Mouse (Mus musculus) megakaryocyte, adult 5-6 weeks (primary cell): ENCODE data around the gene Tcp10a. TPM values are rescaled to one million over a fixed set of nuclear protein-coding genes. Genes with fewer than 3 reads are reported as not detected.
"Not testable (repeated sequence)": the region's sequence is repeated elsewhere in the genome, so short reads cannot be mapped to it uniquely, and the experiment has no call there.

Experiments used
- ATAC-seq: 2 replicates; pipeline ENCODE4 v1.8.0; 2016; ENCODE audit warnings: mild to moderate bottlenecking, inconsistent platforms; ENCODE audit not compliant: poor library complexity, severe bottlenecking
- total RNA-seq, 2 experiments: library from RNA; stranded (forward) in 1 of 2; stranded (reverse) in 1 of 2; fragments of 153-499, 151-499 nt in 1 of 2; fragments of 221-1000, 200-1000 nt in 1 of 2; gene quantifications; 2 replicates each; pipeline versions ENCODE4 v1.2.3 to v1.2.4; 2015 to 2017

Gene Tcp10a
- total RNA-seq (2015) (not detected in 2 replicates), total RNA-seq (2017) (not detected in 2 replicates)

- ATAC-seq, result not testable (repeated sequence)
These were observed at the start of gene Tcp10a for GRCm38 (mm10) chr17:7324346-7324745. TSS of gene Tcp10a (plus strand) at chr17:7324646.

GRCm38 (mm10) chr17:7278702-7279242 lies 45.7 kb upstream of the Tcp10a start:
- ATAC-seq, result no peak

- no peak for ATAC-seq
These were observed 45.2 kb upstream of the Tcp10a start for GRCm38 (mm10) chr17:7279251-7279650.

- no peak for ATAC-seq
These were observed 40.0 kb upstream of the Tcp10a start for GRCm38 (mm10) chr17:7284297-7284910.

- ATAC-seq, result no peak
These were observed 39.2 kb upstream of the Tcp10a start for GRCm38 (mm10) chr17:7285292-7285691.

GRCm38 (mm10) chr17:7286422-7287050 lies 37.9 kb upstream of the Tcp10a start:
- no peak for ATAC-seq

GRCm38 (mm10) chr17:7292012-7292684 lies 32.3 kb upstream of the Tcp10a start:
- no peak for ATAC-seq

GRCm38 (mm10) chr17:7306278-7307196 lies 17.9 kb upstream of the Tcp10a start:
- peak; percentile 90 for ATAC-seq

GRCm38 (mm10) chr17:7315693-7316382 lies 8.6 kb upstream of the Tcp10a start:
- ATAC-seq, result peak; percentile 81

- not testable (repeated sequence) for ATAC-seq
These were observed 4.7 kb upstream of the Tcp10a start for GRCm38 (mm10) chr17:7319789-7320188.

GRCm38 (mm10) chr17:7326415-7326814 lies 2.0 kb downstream of the Tcp10a start:
- ATAC-seq, result not testable (repeated sequence)

- peak; percentile 52 for ATAC-seq
These were observed 8.3 kb downstream of the Tcp10a start for GRCm38 (mm10) chr17:7332745-7333144.

- not testable (repeated sequence) for ATAC-seq
These were observed 12.9 kb downstream of the Tcp10a start for GRCm38 (mm10) chr17:7337381-7337780.

- not testable (repeated sequence) for ATAC-seq
These were observed 24.3 kb downstream of the Tcp10a start for GRCm38 (mm10) chr17:7348765-7349164.

- not testable (repeated sequence) for ATAC-seq
These were observed 28.1 kb downstream of the Tcp10a start, which contains the start of gene Ttll2 for GRCm38 (mm10) chr17:7352596-7352995. TSS of gene Ttll2 (minus strand) at chr17:7352696.

GRCm38 (mm10) chr17:7359806-7360205 lies 35.4 kb downstream of the Tcp10a start:
- not testable (repeated sequence) for ATAC-seq

GRCm38 (mm10) chr17:7360749-7361465 lies 36.5 kb downstream of the Tcp10a start:
- not testable (repeated sequence) for ATAC-seq

- ATAC-seq, result not testable (repeated sequence)
These were observed 41.2 kb downstream of the Tcp10a start for GRCm38 (mm10) chr17:7365615-7366014.

GRCm38 (mm10) chr17:7366265-7366664 lies 41.8 kb downstream of the Tcp10a start:
- ATAC-seq, result not testable (repeated sequence)
